Mouse (Mus musculus): ENCODE measurements around the gene Tigd3.

GRCm38 (mm10) chr19:5940173-5940572 is 46.2 kb upstream of the Tigd3 start:
- no peak for TF ChIP-seq CTCF (IDR thresholded peaks at IDR 0.05; ENCODE audit: control insufficient read depth, insufficient read depth, insufficient read length)
- peak; percentile 34 for TF ChIP-seq MYOD1 (IDR thresholded peaks at IDR 0.05; ENCODE audit: control insufficient read depth, insufficient read length, low read depth)
- no peak for TF ChIP-seq USF1 (IDR thresholded peaks at IDR 0.05; ENCODE audit: low read depth)
- no peak for TF ChIP-seq CEBPB (IDR thresholded peaks at IDR 0.05; ENCODE audit: low read depth)

All from C2C12 (cell line).